Mouse (Mus musculus): ENCODE results near the gene Tmem41b. TPM values are rescaled to one million over a fixed set of nuclear protein-coding genes. Genes with fewer than 3 reads are reported as not detected.
A peak's percentile ranks its signal among the peaks of the same experiment; 100 is the strongest.
"Not testable (repeated sequence)": the region's sequence is repeated elsewhere in the genome, so short reads cannot be mapped to it uniquely, and the experiment has no call there.

The Tmem41b gene
- polyA plus RNA-seq, 1 experiment: 39.7 TPM

DNA sequence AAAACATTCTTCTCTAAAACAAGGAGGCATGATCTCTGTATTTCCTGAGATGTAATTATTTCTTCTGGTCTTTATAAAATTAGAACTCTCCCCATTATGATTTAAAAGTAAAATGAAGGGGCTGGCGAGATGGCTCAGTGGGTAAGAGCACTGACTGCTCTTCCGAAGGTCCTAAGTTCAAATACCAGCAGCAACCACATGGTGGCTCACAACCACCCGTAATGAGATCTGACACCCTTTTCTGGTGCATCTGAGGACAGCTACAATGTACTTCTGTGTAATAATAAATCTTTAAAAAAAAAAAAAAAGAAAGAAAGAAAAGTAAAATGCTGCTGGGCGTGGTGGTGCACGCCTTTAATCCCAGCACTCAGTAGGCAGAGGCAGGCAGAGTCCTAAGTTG is 9.6 kb downstream of the Tmem41b start:
- peaks cover 58% of the 10 kb centered on the region for H3K36me3 ChIP-seq (ENCODE audit: control insufficient read depth, insufficient read depth, low read length)

DNA sequence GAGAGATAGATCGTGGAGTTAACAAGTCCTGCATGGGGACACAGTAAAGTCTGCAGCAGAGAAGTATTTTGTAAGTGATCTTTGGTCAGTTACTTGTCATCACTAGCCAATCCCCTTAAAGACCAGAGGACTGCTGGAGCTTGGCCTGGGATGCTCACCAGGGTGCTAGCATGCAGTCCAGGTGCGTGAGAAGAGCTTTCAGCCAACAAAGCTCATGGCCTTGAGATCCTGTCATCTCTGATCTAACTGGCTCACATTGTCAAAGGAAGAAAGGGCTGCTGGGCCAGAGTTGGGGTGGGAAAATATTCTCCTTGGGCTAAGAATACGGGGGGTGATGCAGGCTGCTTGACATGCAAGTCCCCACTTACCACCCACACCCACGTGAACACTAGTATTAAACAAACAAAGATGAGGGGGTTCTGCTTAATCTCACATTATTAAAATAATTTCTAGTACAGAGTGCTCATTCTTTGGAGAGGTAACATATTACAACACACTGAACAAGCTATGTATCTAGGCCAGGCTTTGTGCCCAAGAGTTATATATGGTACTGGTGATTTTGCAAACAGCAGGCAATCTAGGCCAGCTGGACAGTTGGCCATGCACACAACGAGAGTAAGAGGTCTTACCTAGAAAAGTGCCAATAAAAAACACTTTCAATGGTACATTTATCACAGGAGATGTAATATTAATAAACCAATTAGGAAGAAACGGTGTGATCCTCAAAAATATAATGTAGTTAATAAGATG is 10.6 kb downstream of the Tmem41b start:
- Histone ChIP-seq H3K4me3 (ENCODE audit: low read depth, low read length) (no peak overlapping the region), H3K27ac (ENCODE audit: insufficient read depth, low read depth, low read length) (no peak overlapping the region), H3K4me1 (ENCODE audit: control insufficient read depth, insufficient read depth, insufficient read length, low read length) (no peaks in the 10 kb centered on the region), H3K36me3 (ENCODE audit: control insufficient read depth, insufficient read depth, low read length) (peaks cover 49% of the 10 kb centered on the region), H3K27me3 (ENCODE audit: control insufficient read depth, insufficient read depth, low read length) (no peaks in the 10 kb centered on the region; the same call in 1 of the 2 replicates)
- WGBS: 87% methylated on average over 6 of the region's 6 CpGs
- no peak for TF ChIP-seq CTCF (IDR thresholded peaks at IDR 0.05; ENCODE audit: extremely low read depth, insufficient read length, insufficient replicate concordance, low read depth, low read length)
- no peak for TF ChIP-seq POLR2A (IDR thresholded peaks at IDR 0.05; ENCODE audit: low read depth, low read length)

More for the DNA sequence above, 9.6 kb downstream of the Tmem41b start:
- H3K4me3 ChIP-seq (ENCODE audit: low read depth, low read length); H3K4me1 ChIP-seq (ENCODE audit: control insufficient read depth, insufficient read depth, insufficient read length, low read length); H3K27ac ChIP-seq (ENCODE audit: insufficient read depth, low read depth, low read length); H3K27me3 ChIP-seq (ENCODE audit: control insufficient read depth, insufficient read depth, low read length): not testable (repeated sequence)
- 69% methylated on average over 5 of the region's 5 CpGs for WGBS
- TF ChIP-seq CTCF (IDR thresholded peaks at IDR 0.05; ENCODE audit: extremely low read depth, insufficient read length, insufficient replicate concordance, low read depth, low read length): peak; percentile 21; the same call in 1 of the 2 replicates

DNA sequence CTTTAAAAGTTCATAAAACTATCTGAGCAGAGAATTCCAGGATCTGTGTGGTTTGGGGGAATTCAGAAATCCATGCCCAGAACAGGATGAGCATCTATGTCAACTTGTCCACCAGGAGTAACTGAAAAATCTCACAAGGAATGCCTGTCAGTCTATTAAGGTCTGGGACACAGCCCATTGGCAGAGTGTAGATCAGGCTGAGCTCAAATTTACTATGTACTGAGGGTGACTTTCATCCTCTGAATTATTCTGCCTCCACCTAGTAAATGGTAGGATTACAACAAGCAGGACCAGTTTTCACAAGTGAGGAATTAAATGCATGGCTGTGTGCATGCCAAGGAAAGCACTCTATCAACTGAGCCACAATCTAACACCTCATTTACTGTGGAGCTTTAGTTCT is 17.2 kb downstream of the Tmem41b start:
- Histone ChIP-seq H3K4me3 (ENCODE audit: low read depth, low read length) (no peak overlapping the region), H3K27me3 (ENCODE audit: control insufficient read depth, insufficient read depth, low read length) (no peaks in the 10 kb centered on the region), H3K36me3 (ENCODE audit: control insufficient read depth, insufficient read depth, low read length) (peaks cover 7% of the 10 kb centered on the region), H3K27ac (ENCODE audit: insufficient read depth, low read depth, low read length) (no peak overlapping the region), H3K4me1 (ENCODE audit: control insufficient read depth, insufficient read depth, insufficient read length, low read length) (no peaks in the 10 kb centered on the region)
- TF ChIP-seq POLR2A (IDR thresholded peaks at IDR 0.05; ENCODE audit: low read depth, low read length) (no peak), CTCF (IDR thresholded peaks at IDR 0.05; ENCODE audit: extremely low read depth, insufficient read length, insufficient replicate concordance, low read depth, low read length) (no peak)

DNA sequence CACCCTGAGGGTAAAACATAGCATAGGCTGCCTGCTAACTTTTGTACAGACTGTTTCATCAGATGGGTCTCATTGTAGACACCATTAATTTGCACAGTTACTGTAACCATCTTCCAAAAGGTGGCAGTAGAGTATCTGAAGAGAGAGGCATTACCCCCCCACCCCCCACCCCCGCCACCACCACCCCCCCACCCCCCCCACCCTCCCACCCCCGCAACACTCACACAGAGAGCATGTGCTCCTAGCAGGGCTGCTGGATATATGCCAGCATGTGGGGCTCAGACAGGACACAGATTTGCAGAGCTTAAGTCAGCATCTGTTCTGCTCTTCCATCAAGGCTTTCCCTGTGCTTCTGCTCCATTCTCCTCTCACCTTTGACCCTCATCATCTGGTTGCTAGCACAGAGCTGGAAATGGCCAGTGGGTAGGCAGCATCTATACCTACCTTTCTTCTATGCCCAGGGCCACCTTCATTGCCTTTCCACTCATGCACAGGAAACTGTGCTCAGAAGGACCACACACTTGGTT is 17.7 kb downstream of the Tmem41b start:
- TF ChIP-seq CTCF (IDR thresholded peaks at IDR 0.05; ENCODE audit: extremely low read depth, insufficient read length, insufficient replicate concordance, low read depth, low read length): no peak
- Histone ChIP-seq H3K27ac (ENCODE audit: insufficient read depth, low read depth, low read length) (no peak overlapping the region), H3K4me1 (ENCODE audit: control insufficient read depth, insufficient read depth, insufficient read length, low read length) (no peaks in the 10 kb centered on the region), H3K27me3 (ENCODE audit: control insufficient read depth, insufficient read depth, low read length) (no peaks in the 10 kb centered on the region), H3K36me3 (ENCODE audit: control insufficient read depth, insufficient read depth, low read length) (peaks cover 7% of the 10 kb centered on the region), H3K4me3 (ENCODE audit: low read depth, low read length) (no peak overlapping the region)
- 13% methylated on average over 2 of the region's 2 CpGs for WGBS

DNA sequence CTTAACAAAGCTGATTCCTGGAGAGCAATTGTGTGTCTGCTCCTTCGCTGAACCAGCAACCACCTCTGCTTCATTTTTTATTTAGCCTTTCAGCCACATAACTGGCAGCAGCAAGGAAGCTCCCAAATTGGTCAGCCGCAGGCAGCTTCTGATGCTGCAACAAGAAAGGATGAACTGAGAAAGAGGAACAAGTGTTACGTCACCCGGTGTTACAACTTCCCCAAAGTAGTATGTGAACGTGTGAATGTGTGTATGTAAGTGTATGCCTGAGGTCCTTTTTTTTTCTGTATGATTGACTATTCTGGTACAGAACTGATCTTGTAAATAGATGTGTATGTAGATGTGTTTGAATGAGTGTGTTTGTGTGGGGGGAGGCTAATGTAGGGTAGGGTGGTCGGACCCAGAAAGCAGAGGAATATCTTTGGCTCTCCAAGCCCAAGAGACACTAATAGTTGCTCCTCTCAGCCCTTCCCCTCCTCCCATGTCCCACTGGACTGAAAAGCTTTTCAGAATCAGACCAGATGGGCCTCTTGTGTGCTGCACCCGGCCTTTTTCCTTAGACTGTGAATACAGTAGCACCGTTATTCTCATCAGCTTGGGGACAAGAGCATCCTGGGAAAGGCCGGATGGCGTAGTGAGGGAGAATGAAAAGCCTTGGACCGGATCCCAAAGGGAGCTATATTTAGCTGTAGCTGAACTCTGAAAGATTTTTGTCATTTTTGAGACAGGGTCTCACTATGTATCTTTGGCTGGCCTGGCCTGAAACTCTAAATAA is 18.7 kb downstream of the Tmem41b start:
- no peaks in the 10 kb centered on the region for H3K4me1 ChIP-seq (ENCODE audit: control insufficient read depth, insufficient read depth, insufficient read length, low read length)
- 74% methylated on average over 11 of the region's 11 CpGs for WGBS
- TF ChIP-seq POLR2A (IDR thresholded peaks at IDR 0.05; ENCODE audit: low read depth, low read length) (no peak), CTCF (IDR thresholded peaks at IDR 0.05; ENCODE audit: extremely low read depth, insufficient read length, insufficient replicate concordance, low read depth, low read length) (no peak)
- H3K4me3 ChIP-seq (ENCODE audit: low read depth, low read length): no peak overlapping the region
- H3K36me3 ChIP-seq (ENCODE audit: control insufficient read depth, insufficient read depth, low read length): peaks cover 7% of the 10 kb centered on the region
- H3K27ac ChIP-seq (ENCODE audit: insufficient read depth, low read depth, low read length): no peak overlapping the region
- no peaks in the 10 kb centered on the region for H3K27me3 ChIP-seq (ENCODE audit: control insufficient read depth, insufficient read depth, low read length)

DNA sequence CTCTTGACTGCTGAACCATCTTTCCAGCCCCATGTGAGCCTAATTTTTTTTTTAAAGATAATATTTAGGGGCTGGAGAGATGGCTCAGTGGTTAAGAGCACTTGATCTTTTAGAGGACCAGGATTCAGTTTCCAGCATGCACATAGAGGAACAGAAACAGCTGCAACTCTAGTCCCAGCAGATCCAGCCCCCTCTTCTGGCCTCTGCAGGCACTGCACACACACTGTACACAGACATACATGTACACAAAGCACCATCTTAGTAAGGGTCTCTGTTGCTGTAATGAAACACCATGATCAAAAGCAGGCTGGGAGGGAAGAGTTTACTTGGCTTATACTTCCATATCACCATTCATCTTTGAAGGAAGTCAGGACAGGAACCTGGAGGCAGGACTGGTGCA is 21.1 kb downstream of the Tmem41b start:
- no peaks in the 10 kb centered on the region for H3K4me1 ChIP-seq (ENCODE audit: control insufficient read depth, insufficient read depth, insufficient read length, low read length)

DNA sequence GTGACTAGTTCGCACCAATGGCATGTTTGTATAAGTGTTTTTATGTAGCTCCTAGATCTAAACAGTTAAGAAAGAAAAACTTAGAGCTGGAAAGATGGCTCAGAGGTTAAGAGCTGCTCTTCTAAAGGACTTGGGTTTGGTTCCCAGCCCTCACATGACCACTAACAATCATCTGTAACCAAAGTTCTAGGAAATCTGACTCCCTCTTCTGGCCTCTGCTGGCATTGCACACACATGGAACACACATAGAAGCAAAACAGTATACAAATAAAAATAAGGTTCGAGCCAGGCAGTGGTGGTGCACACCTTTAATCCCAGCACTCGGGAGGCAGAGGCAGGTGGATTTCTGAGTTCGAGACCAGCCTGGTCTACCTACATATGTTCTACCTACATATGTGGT is 23.0 kb downstream of the Tmem41b start:
- H3K27me3 ChIP-seq (ENCODE audit: control insufficient read depth, insufficient read depth, low read length): peaks cover 4% of the 10 kb centered on the region; the same call in 1 of the 2 replicates
- H3K27ac ChIP-seq (ENCODE audit: insufficient read depth, low read depth, low read length): no peak overlapping the region
- H3K4me3 ChIP-seq (ENCODE audit: low read depth, low read length): no peak overlapping the region
- WGBS: 96% methylated on average over 4 of the region's 4 CpGs
- no peaks in the 10 kb centered on the region for H3K36me3 ChIP-seq (ENCODE audit: control insufficient read depth, insufficient read depth, low read length)
- H3K4me1 ChIP-seq (ENCODE audit: control insufficient read depth, insufficient read depth, insufficient read length, low read length): no peaks in the 10 kb centered on the region
- no peak for TF ChIP-seq POLR2A (IDR thresholded peaks at IDR 0.05; ENCODE audit: low read depth, low read length)
- no peak for TF ChIP-seq CTCF (IDR thresholded peaks at IDR 0.05; ENCODE audit: extremely low read depth, insufficient read length, insufficient replicate concordance, low read depth, low read length)

More for the DNA sequence above, 21.1 kb downstream of the Tmem41b start:
- no peak overlapping the region for H3K27ac ChIP-seq (ENCODE audit: insufficient read depth, low read depth, low read length)
- H3K27me3 ChIP-seq (ENCODE audit: control insufficient read depth, insufficient read depth, low read length): no peaks in the 10 kb centered on the region
- H3K36me3 ChIP-seq (ENCODE audit: control insufficient read depth, insufficient read depth, low read length): no peaks in the 10 kb centered on the region
- no peak overlapping the region for H3K4me3 ChIP-seq (ENCODE audit: low read depth, low read length)
- TF ChIP-seq POLR2A (IDR thresholded peaks at IDR 0.05; ENCODE audit: low read depth, low read length): no peak
- no peak for TF ChIP-seq CTCF (IDR thresholded peaks at IDR 0.05; ENCODE audit: extremely low read depth, insufficient read length, insufficient replicate concordance, low read depth, low read length)

Data from small intestine, adult 2 months (tissue).